Mouse (Mus musculus) G1E (cell line): Measurements from ENCODE around the gene BC030867.

Experiments used
- CTCF ChIP-seq: IDR thresholded peaks from 2 replicates; pipeline ENCODE4 v1.5.1; 2012; ENCODE audit warnings: low read depth, low read length, inconsistent platforms, mixed read lengths
- GATA1 ChIP-seq: IDR thresholded peaks from 2 replicates; pipeline ENCODE4 v1.6.1; 2012; ENCODE audit warnings: borderline replicate concordance, low read length, inconsistent platforms, mixed read lengths
- POLR2AphosphoS5 ChIP-seq: IDR thresholded peaks from 2 replicates; pipeline ENCODE4 v1.6.1; 2012; ENCODE audit warnings: low read depth, low read length, inconsistent platforms; ENCODE audit not compliant: insufficient replicate concordance

GRCm38 (mm10) chr11:102199856-102200255 is 48.8 kb upstream of the BC030867 start:
- no peak for TF ChIP-seq GATA1
- no peak for TF ChIP-seq CTCF
- no peak for TF ChIP-seq POLR2AphosphoS5
